Mouse (Mus musculus): ENCODE results near the gene Cfap61. TPM values are rescaled to one million over a fixed set of nuclear protein-coding genes. Genes with fewer than 3 reads are reported as not detected.

The Cfap61 gene
- polyA plus RNA-seq, 3 experiments from 2014 or later, result not detected

GRCm38 (mm10) chr2:146259787-146260560 is 325.4 kb downstream of the Cfap61 start:
- no peak for ATAC-seq

- no peak for ATAC-seq
Observed at GRCm38 (mm10) chr2:146261146-146261545, 326.6 kb downstream of the Cfap61 start.

GRCm38 (mm10) chr2:146262215-146262614 is 327.6 kb downstream of the Cfap61 start:
- no peak for ATAC-seq

- no peak for ATAC-seq
Observed at GRCm38 (mm10) chr2:146262966-146263365, 328.4 kb downstream of the Cfap61 start.

Other genes starting within 250 kb of the Cfap61 start
- gene Naa20, start 32.7 kb upstream of the Cfap61 start, polyA plus RNA-seq (2017; shearing (Covaris generic)), result 100 to 1,000 TPM; 135 to 169 (median 150) TPM
- 10 to 100 TPM; 52.1 to 54.4 (median 52.6) TPM for gene Crnkl1, start 230 bp downstream of the Cfap61 start, polyA plus RNA-seq (2017; shearing (Covaris generic))